Mouse (Mus musculus) liver, embryonic 11.5 days (tissue): ENCODE results near the gene Dupd1. TPM values are rescaled to one million over a fixed set of nuclear protein-coding genes. Genes with fewer than 3 reads are reported as not detected.
"Not testable (repeated sequence)": the region's sequence is repeated elsewhere in the genome, so short reads cannot be mapped to it uniquely, and the experiment has no call there.

Source experiments
- ATAC-seq: fragments of 200-750 bp; cut with Nextera tagmentation; replicated peaks from 2 replicates; pipeline ENCODE4 v1.8.0; 2017; ENCODE audit warnings: moderate number of reproducible peaks, mild to moderate bottlenecking, moderate TSS enrichment, moderate library complexity; ENCODE audit not compliant: low FRiP score
- DNase-seq: peaks from one replicate; pipeline ENCODE4 v3.0.0-alpha.2; 2017; ENCODE audit warnings: low spot score
- H3K27ac ChIP-seq: fragments of 300-500 bp; sonication (generic); 2 replicates; pipeline ENCODE4 v1.5.1; 2014; ENCODE audit warnings: mild to moderate bottlenecking, low read depth, low read length, control low read depth
- H3K27me3 ChIP-seq: fragments of 300-500 bp; sonication (generic); replicated peaks from 2 replicates; pipeline ENCODE4 v1.6.1; 2014; ENCODE audit warnings: low read length, mixed read lengths; ENCODE audit not compliant: control insufficient read depth, insufficient read depth
- H3K36me3 ChIP-seq: fragments of 300-500 bp; sonication (generic); 2 replicates; pipeline ENCODE4 v1.6.1; 2014; ENCODE audit warnings: mild to moderate bottlenecking, low read length, moderate library complexity, mixed read lengths; ENCODE audit not compliant: control insufficient read depth, insufficient read depth
- H3K4me1 ChIP-seq: fragments of 300-500 bp; sonication (generic); replicated peaks from 2 replicates; pipeline ENCODE4 v1.6.1; 2014; ENCODE audit warnings: low read length, mixed read lengths; ENCODE audit not compliant: control insufficient read depth, insufficient read depth
- H3K4me2 ChIP-seq: fragments of 300-500 bp; sonication (generic); 2 replicates; pipeline ENCODE4 v1.6.1; 2014; ENCODE audit warnings: mild to moderate bottlenecking, control low read depth, moderate library complexity
- H3K4me3 ChIP-seq: fragments of 300-500 bp; sonication (generic); 2 replicates; pipeline ENCODE4 v1.5.1; 2014; ENCODE audit warnings: low read depth, low read length, control low read depth
- H3K9ac ChIP-seq: fragments of 300-500 bp; sonication (generic); 2 replicates; pipeline ENCODE4 v1.6.1; 2014; ENCODE audit warnings: low read depth, low read length, control low read depth
- H3K9me3 ChIP-seq: fragments of 300-500 bp; sonication (generic); 2 replicates; pipeline ENCODE4 v1.6.1; 2016; ENCODE audit warnings: low read length, inconsistent platforms, mixed read lengths; ENCODE audit not compliant: control insufficient read depth
- WGBS: fragments of 180-500 bp; shearing (Covaris S2); extraction: QIAGEN DNeasy Blood & Tissue Kit; methylation state at CpG from one replicate; pipeline ENCODE4 v1.1.7; 2014; 5-methylcytosine and 5-hydroxymethylcytosine counted together
- polyA plus RNA-seq: library from polyadenylated mRNA; unstranded; fragments of >200 nt; fragmentation: Nextera tagmentation; extraction: Ambion mirVana; gene quantifications from 2 replicates; pipeline ENCODE4 v1.2.1, GENCODE M21; 2014

Gene Dupd1
- polyA plus RNA-seq, 1 experiment from 2014 or later, result 0.15 TPM

- 90% methylated on average over 15 of the region's 15 CpGs for WGBS
- not testable (repeated sequence) for DNase-seq, H3K9me3 ChIP-seq, H3K4me3 ChIP-seq, H3K4me2 ChIP-seq, H3K36me3 ChIP-seq, H3K27ac ChIP-seq, H3K27me3 ChIP-seq, H3K4me1 ChIP-seq, ATAC-seq, H3K9ac ChIP-seq
These were observed 43.9 kb downstream of the Dupd1 start for GRCm38 (mm10) chr14:21670422-21671006.

- 85% methylated on average over 11 of the region's 11 CpGs for WGBS
- H3K4me2 ChIP-seq, result no peak overlapping the region
- DNase-seq, result no peak
These were observed 44.5 kb downstream of the Dupd1 start for GRCm38 (mm10) chr14:21669633-21670421.

GRCm38 (mm10) chr14:21669218-21669617, 45.2 kb downstream of the Dupd1 start:
- 88% methylated on average over 11 of the region's 11 CpGs for WGBS
- H3K4me2 ChIP-seq, result no peak overlapping the region
- H3K4me1 ChIP-seq, result no peaks in the 10 kb centered on the region
- H3K4me3 ChIP-seq, result no peak overlapping the region
- no peak overlapping the region for H3K27ac ChIP-seq
- H3K36me3 ChIP-seq, result peaks cover 6% of the 10 kb centered on the region; the same call in 1 of the 2 replicates
- H3K9me3 ChIP-seq, result no peaks in the 10 kb centered on the region
- no peaks in the 10 kb centered on the region for H3K27me3 ChIP-seq
- DNase-seq (no peak), ATAC-seq (no peak)
- no peak overlapping the region for H3K9ac ChIP-seq

More at GRCm38 (mm10) chr14:21669633-21670421, 44.5 kb downstream of the Dupd1 start:
- no peaks in the 10 kb centered on the region for H3K4me1 ChIP-seq
- H3K9me3 ChIP-seq, result no peaks in the 10 kb centered on the region
- ATAC-seq, result no peak
- no peak overlapping the region for H3K4me3 ChIP-seq
- no peaks in the 10 kb centered on the region for H3K27me3 ChIP-seq
- no peak overlapping the region for H3K9ac ChIP-seq
- H3K36me3 ChIP-seq, result peaks cover 6% of the 10 kb centered on the region; the same call in 1 of the 2 replicates
- H3K27ac ChIP-seq, result no peak overlapping the region

GRCm38 (mm10) chr14:21662465-21663142, 51.8 kb downstream of the Dupd1 start:
- Histone ChIP-seq H3K4me1 (peaks cover 6% of the 10 kb centered on the region; the same call in 1 of the 2 replicates), H3K36me3 (peaks cover 3% of the 10 kb centered on the region; the same call in 1 of the 2 replicates), H3K4me3 (no peak overlapping the region), H3K4me2 (no peak overlapping the region), H3K9ac (no peak overlapping the region), H3K27ac (no peak overlapping the region), H3K9me3 (no peaks in the 10 kb centered on the region), H3K27me3 (no peaks in the 10 kb centered on the region)
- DNase-seq, result no peak
- peak; percentile 67 for ATAC-seq
- WGBS, result 59% methylated on average over 8 of the region's 8 CpGs

GRCm38 (mm10) chr14:21659652-21660051, 54.7 kb downstream of the Dupd1 start:
- H3K4me1 ChIP-seq, result peaks cover 6% of the 10 kb centered on the region; the same call in 1 of the 2 replicates
- no peaks in the 10 kb centered on the region for H3K9me3 ChIP-seq
- peak; percentile 69; the same call in 1 of the 2 replicates for ATAC-seq
- H3K4me3 ChIP-seq, result no peak overlapping the region
- no peak overlapping the region for H3K4me2 ChIP-seq
- H3K9ac ChIP-seq, result no peak overlapping the region
- H3K27ac ChIP-seq, result no peak overlapping the region
- WGBS, result 33% methylated on average over 5 of the region's 5 CpGs
- peaks cover 3% of the 10 kb centered on the region; the same call in 1 of the 2 replicates for H3K36me3 ChIP-seq
- no peak for DNase-seq
- H3K27me3 ChIP-seq, result no peaks in the 10 kb centered on the region

- DNase-seq, result no peak
- Histone ChIP-seq H3K4me2 (no peak overlapping the region), H3K36me3 (peaks cover 3% of the 10 kb centered on the region; the same call in 1 of the 2 replicates), H3K9me3 (no peaks in the 10 kb centered on the region), H3K27ac (no peak overlapping the region), H3K4me3 (no peak overlapping the region), H3K4me1 (peaks cover 6% of the 10 kb centered on the region; the same call in 1 of the 2 replicates), H3K27me3 (no peaks in the 10 kb centered on the region), H3K9ac (no peak overlapping the region)
- 84% methylated on average over 13 of the region's 13 CpGs for WGBS
- ATAC-seq, result no peak
These were observed 55.2 kb downstream of the Dupd1 start for GRCm38 (mm10) chr14:21659155-21659554.

- Histone ChIP-seq H3K36me3 (no peaks in the 10 kb centered on the region), H3K4me1 (no peaks in the 10 kb centered on the region), H3K4me2 (no peak overlapping the region), H3K9me3 (no peaks in the 10 kb centered on the region), H3K4me3 (no peak overlapping the region), H3K9ac (no peak overlapping the region), H3K27ac (no peak overlapping the region), H3K27me3 (no peaks in the 10 kb centered on the region)
- ATAC-seq, result no peak
- WGBS, result 50% methylated on average over 2 of the region's 2 CpGs
- DNase-seq, result no peak
These were observed 60.6 kb downstream of the Dupd1 start for GRCm38 (mm10) chr14:21653813-21654212.

- WGBS, result 77% methylated on average over 4 of the region's 4 CpGs
- peaks cover 5% of the 10 kb centered on the region; the same call in 1 of the 2 replicates for H3K36me3 ChIP-seq
- H3K27me3 ChIP-seq, result no peaks in the 10 kb centered on the region
- H3K4me1 ChIP-seq, result no peaks in the 10 kb centered on the region
- ATAC-seq (no peak), DNase-seq (no peak)
- H3K27ac ChIP-seq, result no peak overlapping the region
- H3K9me3 ChIP-seq, result no peaks in the 10 kb centered on the region
- H3K4me2 ChIP-seq, result no peak overlapping the region
- no peak overlapping the region for H3K9ac ChIP-seq
- H3K4me3 ChIP-seq, result no peak overlapping the region
These were observed 73.5 kb downstream of the Dupd1 start for GRCm38 (mm10) chr14:21640806-21641435.
